Mouse (Mus musculus): ENCODE results near the gene Myh8.
A peak's percentile ranks its signal among the peaks of the same experiment; 100 is the strongest.

- TF ChIP-seq CTCF (IDR thresholded peaks at IDR 0.05; ENCODE audit: borderline replicate concordance, extremely low read depth, insufficient read depth, insufficient read length): peak; percentile 36; the same call in 1 of the 2 replicates
- no peak for TF ChIP-seq POLR2A (IDR thresholded peaks at IDR 0.05; ENCODE audit: borderline replicate concordance, extremely low read depth, insufficient read depth, insufficient read length, poor library complexity, severe bottlenecking)
These were observed 76.1 kb downstream of the Myh8 start for GRCm38 (mm10) chr11:67353011-67353410.
